Mouse (Mus musculus) heart, postnatal 0 days (tissue): Measurements from ENCODE around the gene Mtus2.

Source experiments
- CTCF ChIP-seq: IDR thresholded peaks from 2 replicates; pipeline ENCODE4 v1.5.1; 2016; ENCODE audit warnings: antibody characterized with exemption, control low read depth, low read depth
- EP300 ChIP-seq: IDR thresholded peaks from 2 replicates; pipeline ENCODE4 v1.6.1; 2016; ENCODE audit warnings: antibody characterized with exemption, low read depth

DNA sequence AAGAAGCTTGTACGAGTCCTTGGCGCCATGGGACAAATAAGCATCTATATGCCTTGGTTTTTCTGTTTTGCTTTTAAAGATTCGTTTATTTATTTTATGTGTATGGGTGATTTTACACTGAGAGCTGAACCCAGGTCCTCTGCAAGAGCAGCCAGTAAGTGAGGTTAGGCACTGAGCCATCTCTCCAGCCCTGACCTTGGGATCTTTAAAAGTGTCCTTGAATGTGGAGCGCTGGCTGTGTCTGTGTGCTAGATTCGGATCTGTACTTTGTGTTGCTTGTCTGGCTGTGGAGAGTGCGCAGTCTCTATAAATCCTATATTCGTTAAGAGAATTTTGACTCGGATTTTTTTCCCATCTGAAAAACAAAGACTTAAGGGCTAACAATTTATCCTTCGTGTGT lies 40.9 kb upstream of the Mtus2 start:
- TF ChIP-seq CTCF (no peak), EP300 (no peak)
